Mouse (Mus musculus) midbrain, embryonic 16.5 days (tissue): ENCODE measurements around the gene Nop16. TPM values are rescaled to one million over a fixed set of nuclear protein-coding genes. Genes with fewer than 3 reads are reported as not detected.
A peak's percentile ranks its signal among the peaks of the same experiment; 100 is the strongest.

Source experiments
- ATAC-seq: fragments of 200-750 bp; cut with Nextera tagmentation; 2 replicates; pipeline ENCODE4 v1.8.0; 2017; ENCODE audit warnings: moderate TSS enrichment
- H3K27ac ChIP-seq: fragments of 300-500 bp; sonication (generic); 2 replicates; pipeline ENCODE4 v1.5.1; 2014; ENCODE audit warnings: mild to moderate bottlenecking, low read length, mixed read lengths
- H3K27me3 ChIP-seq: fragments of 300-500 bp; sonication (generic); 2 replicates; pipeline ENCODE4 v1.6.1; 2014; ENCODE audit warnings: low read depth, low read length, mixed read lengths; ENCODE audit not compliant: control insufficient read depth, insufficient read depth
- H3K36me3 ChIP-seq: fragments of 300-500 bp; sonication (generic); 2 replicates; pipeline ENCODE4 v1.6.1; 2014; ENCODE audit warnings: mild to moderate bottlenecking, low read length, moderate library complexity, mixed read lengths; ENCODE audit not compliant: control insufficient read depth, insufficient read depth
- H3K4me1 ChIP-seq: fragments of 300-500 bp; sonication (generic); 2 replicates; pipeline ENCODE4 v1.6.1; 2014; ENCODE audit warnings: mild to moderate bottlenecking, low read length, mixed read lengths; ENCODE audit not compliant: control insufficient read depth, insufficient read depth
- H3K4me2 ChIP-seq: fragments of 300-500 bp; sonication (generic); 2 replicates; pipeline ENCODE4 v1.6.1; 2014; ENCODE audit warnings: mild to moderate bottlenecking, low read length, mixed read lengths
- H3K4me3 ChIP-seq: fragments of 300-500 bp; sonication (generic); 2 replicates; pipeline ENCODE4 v1.5.1; 2014; ENCODE audit warnings: low read depth, mild to moderate bottlenecking, low read length, moderate library complexity, mixed read lengths
- H3K9ac ChIP-seq: fragments of 300-500 bp; sonication (generic); 2 replicates; pipeline ENCODE4 v1.6.1; 2014; ENCODE audit warnings: low read depth, low read length, mixed read lengths
- H3K9me3 ChIP-seq: fragments of 300-500 bp; sonication (generic); replicated peaks from 2 replicates; pipeline ENCODE4 v1.6.1; 2014; ENCODE audit warnings: mild to moderate bottlenecking, low read length, mixed read lengths; ENCODE audit not compliant: control insufficient read depth, poor library complexity, severe bottlenecking
- WGBS: fragments of 180-500 bp; shearing (Covaris S2); extraction: QIAGEN DNeasy Blood & Tissue Kit; methylation state at CpG from one replicate; pipeline ENCODE4 v1.1.7; 2014; 5-methylcytosine and 5-hydroxymethylcytosine counted together
- polyA plus RNA-seq: library from polyadenylated mRNA; unstranded; fragments of >200 nt; fragmentation: Nextera tagmentation; extraction: Ambion mirVana; gene quantifications from 2 replicates; pipeline ENCODE4 v1.2.1, GENCODE M21; 2015

The Nop16 gene
- polyA plus RNA-seq, 1 experiment from 2014 or later, result 61.7 TPM

DNA sequence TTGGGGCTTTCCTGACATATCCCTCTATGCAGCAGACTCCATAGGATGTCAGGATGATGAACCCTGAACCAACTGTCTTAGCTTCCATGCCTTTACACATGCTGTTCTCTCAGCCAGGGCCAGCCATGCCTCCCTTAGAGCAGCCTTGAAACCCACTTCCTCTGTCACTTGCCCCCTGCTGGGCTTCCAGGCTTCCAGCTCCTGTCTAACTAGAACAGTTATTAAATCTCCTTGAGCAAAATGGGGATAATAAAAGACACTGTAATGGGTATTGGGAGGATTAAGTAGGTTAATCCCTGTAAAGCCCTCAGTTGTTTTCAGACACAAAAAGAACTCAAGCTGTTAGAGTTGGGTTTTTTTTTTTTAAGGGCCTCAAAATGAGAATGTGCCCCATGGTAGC, 13.6 kb upstream of the Nop16 start:
- Histone ChIP-seq H3K4me1 (peaks cover under 1% of the 10 kb centered on the region), H3K9me3 (no peaks in the 10 kb centered on the region), H3K27me3 (no peaks in the 10 kb centered on the region; the same call in 1 of the 2 replicates), H3K9ac (no peak overlapping the region), H3K36me3 (peaks cover 16% of the 10 kb centered on the region), H3K4me3 (no peak overlapping the region), H3K4me2 (no peak overlapping the region), H3K27ac (no peak overlapping the region)
- ATAC-seq, result no peak

DNA sequence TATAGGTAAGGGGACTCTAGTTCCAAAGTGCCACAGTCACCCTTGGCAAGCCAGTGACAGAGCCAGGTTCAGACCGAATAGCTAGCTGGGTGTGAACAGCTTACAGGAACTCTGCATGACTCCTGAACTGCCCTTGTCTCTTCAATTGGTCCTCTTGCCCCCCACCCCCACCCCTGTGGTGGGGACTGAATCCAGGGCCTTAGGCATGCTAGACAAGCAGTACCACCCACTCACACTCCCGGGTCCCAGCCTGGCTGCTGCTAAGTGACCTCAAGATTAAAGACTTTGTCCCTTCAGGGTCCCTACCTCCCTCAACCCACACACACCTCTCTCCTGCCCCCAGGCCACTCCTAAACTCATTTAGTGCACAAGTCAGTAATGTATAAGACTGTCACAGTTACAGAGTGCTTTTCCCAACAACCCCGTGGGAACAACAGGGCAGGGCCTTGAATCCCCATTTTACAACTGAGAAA, 12.8 kb upstream of the Nop16 start:
- Histone ChIP-seq H3K4me2 (no peak overlapping the region), H3K4me1 (no peaks in the 10 kb centered on the region), H3K4me3 (no peak overlapping the region), H3K9ac (no peak overlapping the region), H3K27ac (no peak overlapping the region), H3K27me3 (no peaks in the 10 kb centered on the region; the same call in 1 of the 2 replicates), H3K9me3 (no peaks in the 10 kb centered on the region), H3K36me3 (peaks cover 16% of the 10 kb centered on the region)
- no peak for ATAC-seq
- 58% methylated on average over 3 of the region's 3 CpGs for WGBS

DNA sequence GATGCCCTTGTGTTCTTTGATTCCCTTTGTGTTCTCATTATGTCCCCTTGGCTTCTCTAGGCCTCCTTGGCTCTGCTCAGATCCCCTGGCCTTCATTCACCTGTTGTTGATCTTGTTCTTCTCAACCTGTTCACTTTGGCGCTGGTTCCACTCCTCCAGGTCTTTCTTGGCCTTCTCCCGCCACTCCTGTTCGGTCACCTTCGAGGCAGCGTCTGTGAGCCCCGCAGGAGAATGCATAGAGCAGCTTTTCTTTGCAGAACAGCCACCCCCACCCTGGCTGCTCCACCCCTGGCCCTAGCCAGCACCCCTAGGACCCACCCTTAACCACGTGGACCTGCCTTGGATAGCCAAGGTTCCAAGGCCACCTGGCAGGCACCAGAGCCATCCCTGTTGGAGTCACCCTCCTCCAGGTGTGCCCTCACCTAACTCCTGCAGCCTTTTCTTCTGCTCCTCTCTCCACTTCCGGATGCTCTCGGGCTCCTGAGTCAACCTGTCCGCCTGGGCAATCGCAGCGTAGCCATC, 8.8 kb upstream of the Nop16 start:
- H3K9me3 ChIP-seq, result no peaks in the 10 kb centered on the region
- ATAC-seq, result no peak
- WGBS, result 88% methylated on average over 12 of the region's 12 CpGs
- H3K4me1 ChIP-seq, result no peaks in the 10 kb centered on the region
- H3K27me3 ChIP-seq, result no peaks in the 10 kb centered on the region
- H3K36me3 ChIP-seq, result peaks cover 15% of the 10 kb centered on the region
- H3K4me3 ChIP-seq, result no peak overlapping the region
- H3K9ac ChIP-seq, result no peak overlapping the region
- H3K4me2 ChIP-seq, result no peak overlapping the region
- H3K27ac ChIP-seq, result no peak overlapping the region

DNA sequence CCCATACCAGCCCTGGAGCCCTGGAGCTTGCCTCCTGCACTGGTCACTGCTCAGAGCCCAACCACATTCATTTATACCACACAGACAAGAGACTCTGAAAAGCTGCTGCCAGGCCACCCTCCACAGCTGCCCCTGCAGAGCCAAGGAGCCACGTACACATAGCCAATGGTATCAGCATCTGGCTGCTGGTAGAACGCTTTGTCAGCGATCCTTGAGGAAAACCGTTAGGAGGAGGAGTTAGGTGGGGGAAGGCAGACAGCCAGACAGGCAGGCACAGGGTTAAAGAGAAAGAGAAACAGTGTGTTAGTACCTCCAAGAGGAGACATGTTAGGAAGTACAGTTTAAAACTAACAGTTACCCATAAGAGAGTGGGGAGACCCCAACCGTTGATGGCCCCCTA, 7.0 kb upstream of the Nop16 start:
- ATAC-seq, result no peak
- Histone ChIP-seq H3K27ac (no peak overlapping the region), H3K4me2 (no peak overlapping the region), H3K27me3 (no peaks in the 10 kb centered on the region), H3K36me3 (peaks cover 15% of the 10 kb centered on the region), H3K4me1 (peaks cover 1% of the 10 kb centered on the region; the same call in 1 of the 2 replicates), H3K4me3 (no peak overlapping the region), H3K9ac (no peak overlapping the region), H3K9me3 (no peaks in the 10 kb centered on the region)
- 72% methylated on average over 5 of the region's 5 CpGs for WGBS

DNA sequence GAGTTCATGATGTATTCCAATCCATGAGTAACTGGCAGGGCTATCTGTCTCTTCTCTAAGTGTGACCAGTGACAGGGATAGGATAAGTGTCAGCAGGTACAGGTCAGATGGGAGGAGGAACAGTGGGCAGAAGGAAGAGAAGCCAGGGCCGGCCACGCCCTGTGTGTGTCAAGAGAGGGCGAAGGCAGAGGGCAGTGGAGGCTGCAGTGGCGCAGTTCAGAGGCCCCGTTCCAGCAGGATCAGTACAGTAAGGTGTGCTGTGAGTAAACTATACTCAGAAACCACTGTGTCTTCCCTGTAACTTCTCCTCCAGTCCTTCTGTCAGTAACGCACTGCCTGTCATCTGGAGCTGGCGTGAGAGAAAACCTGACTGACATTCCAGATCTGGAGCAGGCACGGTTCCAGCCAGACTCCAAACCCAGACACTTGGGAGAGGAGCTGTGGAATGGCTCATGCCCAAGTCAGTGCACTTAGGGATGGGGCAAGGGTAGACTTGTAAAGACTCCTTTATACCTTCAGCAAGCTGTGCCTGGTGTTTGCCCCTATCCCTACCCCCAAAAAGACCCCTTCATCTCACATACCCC, 6.3 kb upstream of the Nop16 start:
- no peaks in the 10 kb centered on the region for H3K9me3 ChIP-seq
- H3K4me3 ChIP-seq, result no peak overlapping the region
- no peaks in the 10 kb centered on the region for H3K27me3 ChIP-seq
- no peak overlapping the region for H3K27ac ChIP-seq
- H3K4me1 ChIP-seq, result peaks cover 8% of the 10 kb centered on the region
- ATAC-seq, result no peak
- H3K4me2 ChIP-seq, result no peak overlapping the region
- H3K9ac ChIP-seq, result no peak overlapping the region
- 89% methylated on average over 8 of the region's 8 CpGs for whole genome bisulfite sequencing
- H3K36me3 ChIP-seq, result peaks cover 15% of the 10 kb centered on the region

DNA sequence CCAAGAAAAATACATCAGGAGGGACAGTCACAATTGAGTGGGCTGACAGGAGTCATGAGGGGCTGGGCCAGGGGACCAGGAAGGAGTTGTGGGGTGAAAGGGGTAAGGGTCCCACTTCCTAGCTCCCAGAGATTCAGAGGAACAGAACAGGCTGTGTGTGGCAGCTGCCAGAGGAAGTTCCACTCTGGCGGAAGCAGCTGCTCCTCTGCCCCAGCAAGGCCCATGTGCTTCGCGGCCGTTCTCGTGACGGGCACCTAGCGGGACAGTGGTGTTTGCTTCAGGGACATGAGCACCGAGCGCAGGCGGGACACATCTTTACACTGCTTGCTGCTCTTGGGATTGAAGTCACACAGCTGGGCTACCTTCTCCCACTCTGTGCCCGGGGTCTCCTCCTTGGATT, 3.7 kb upstream of the Nop16 start:
- Histone ChIP-seq H3K27me3 (no peaks in the 10 kb centered on the region), H3K36me3 (peaks cover 9% of the 10 kb centered on the region), H3K4me2 (no peak overlapping the region), H3K27ac (no peak overlapping the region), H3K9ac (no peak overlapping the region), H3K4me3 (no peak overlapping the region), H3K9me3 (no peaks in the 10 kb centered on the region), H3K4me1 (peaks cover 19% of the 10 kb centered on the region)
- ATAC-seq, result no peak
- WGBS, result 91% methylated on average over 11 of the region's 11 CpGs

DNA sequence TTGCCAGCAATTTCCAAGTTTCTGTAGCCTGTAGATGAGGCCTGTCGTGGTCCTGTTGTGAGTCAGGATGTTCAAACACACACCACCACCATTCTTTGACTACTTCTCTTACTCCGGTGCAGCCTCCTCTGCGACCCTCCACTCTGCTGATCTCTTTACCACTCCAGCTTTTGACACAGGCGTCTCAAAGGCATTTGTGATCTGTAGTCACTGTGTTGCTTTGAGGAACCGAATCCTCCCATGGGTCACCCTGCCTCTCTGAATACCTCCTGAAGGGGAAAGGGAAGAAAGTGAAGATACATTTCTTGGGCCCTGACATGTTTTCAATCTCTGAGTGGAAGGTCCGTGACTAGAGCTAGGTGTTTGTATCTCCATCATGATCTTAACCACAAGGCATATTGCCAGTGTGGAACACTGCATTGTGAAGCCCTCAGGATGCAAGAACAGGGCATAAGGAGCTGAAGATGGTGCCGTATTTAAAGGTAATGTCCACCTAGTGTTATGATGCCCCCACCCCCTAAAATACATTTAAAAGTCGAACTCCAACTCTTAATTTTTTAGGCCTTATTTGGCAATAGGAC, 2.0 kb upstream of the Nop16 start:
- Histone ChIP-seq H3K36me3 (peaks cover 8% of the 10 kb centered on the region), H3K4me1 (peaks cover 22% of the 10 kb centered on the region), H3K9ac (no peak overlapping the region), H3K4me2 (0 out of 2 replicates have a peak overlapping the region, but pooled peaks have one; percentile 4), H3K4me3 (no peak overlapping the region), H3K27me3 (no peaks in the 10 kb centered on the region), H3K9me3 (no peaks in the 10 kb centered on the region), H3K27ac (no peak overlapping the region)
- WGBS, result 90% methylated on average over 8 of the region's 8 CpGs
- ATAC-seq, result no peak

DNA sequence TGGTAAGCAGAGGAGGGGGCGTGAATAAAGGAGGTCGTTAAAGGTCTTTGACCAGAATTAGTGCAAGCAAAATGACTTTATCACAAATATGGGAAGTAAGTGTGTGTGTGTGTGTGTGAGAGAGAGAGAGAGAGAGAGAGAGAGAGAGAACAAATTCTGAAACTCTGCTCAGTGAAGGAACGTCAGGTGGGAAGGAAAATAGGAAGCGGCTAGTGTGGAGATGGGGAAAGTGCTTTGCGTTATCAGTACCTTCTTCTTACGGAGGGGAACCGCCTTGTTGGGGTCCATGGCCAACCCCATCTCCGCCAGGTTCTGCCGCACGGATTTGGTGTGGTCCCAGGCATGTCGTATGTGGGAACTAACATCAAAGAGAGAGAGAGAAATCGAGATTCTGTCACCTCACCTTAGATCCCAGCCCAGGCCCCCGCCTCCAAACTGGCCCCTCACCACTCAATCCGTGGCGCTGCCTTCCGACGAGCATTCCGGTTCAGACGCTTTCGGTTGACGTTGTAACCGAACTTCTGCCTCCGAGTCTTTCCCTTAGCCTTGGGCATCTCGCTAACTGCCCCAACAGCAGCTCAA, 385 bp downstream of the Nop16 start:
- WGBS, result 2% methylated on average over 24 of the region's 24 CpGs
- ATAC-seq, result peak; percentile 49
- Histone ChIP-seq H3K4me1 (peaks cover 22% of the 10 kb centered on the region), H3K36me3 (peaks cover 5% of the 10 kb centered on the region; the same call in 1 of the 2 replicates), H3K4me3 (peak overlapping the region; percentile 85), H3K27ac (0 out of 2 replicates have a peak overlapping the region, but pooled peaks have one; percentile 15), H3K9ac (peak overlapping the region; percentile 64), H3K27me3 (no peaks in the 10 kb centered on the region), H3K4me2 (peak overlapping the region; percentile 58), H3K9me3 (no peaks in the 10 kb centered on the region)

DNA sequence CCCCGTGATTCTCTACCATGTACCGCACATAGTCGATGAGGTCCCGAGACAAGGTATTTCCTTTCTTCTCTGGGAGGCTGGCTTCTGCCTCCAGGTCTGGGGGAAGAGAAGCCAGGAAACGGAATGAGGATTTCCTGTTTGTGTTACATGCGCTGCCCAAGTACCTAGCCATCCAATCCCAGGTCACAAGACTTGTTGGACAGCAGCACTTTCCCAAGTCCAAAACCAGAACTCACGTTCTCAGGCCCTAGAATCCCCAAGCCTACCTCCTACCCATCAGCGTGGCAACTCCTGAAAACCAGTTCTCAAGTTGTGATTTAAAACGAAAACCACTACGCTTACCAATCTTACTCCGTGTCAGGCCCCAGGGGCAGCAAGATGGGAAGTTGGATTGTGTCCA, 4.1 kb downstream of the Nop16 start:
- H3K9me3 ChIP-seq, result no peaks in the 10 kb centered on the region
- no peaks in the 10 kb centered on the region for H3K27me3 ChIP-seq
- H3K4me3 ChIP-seq, result no peak overlapping the region
- no peak for ATAC-seq
- H3K9ac ChIP-seq, result no peak overlapping the region
- H3K4me2 ChIP-seq, result no peak overlapping the region
- H3K4me1 ChIP-seq, result peaks cover 10% of the 10 kb centered on the region
- H3K27ac ChIP-seq, result no peak overlapping the region
- H3K36me3 ChIP-seq, result peaks cover 23% of the 10 kb centered on the region
- 94% methylated on average over 11 of the region's 11 CpGs for WGBS
